Mouse (Mus musculus): ENCODE data around the gene Cd247. TPM values are rescaled to one million over a fixed set of nuclear protein-coding genes. Genes with fewer than 3 reads are reported as not detected.
A peak's percentile ranks its signal among the peaks of the same experiment; 100 is the strongest.

Cd247 gene
- polyA plus RNA-seq, 1 experiment: 663 TPM

GRCm38 (mm10) chr1:165828173-165828572, 39.7 kb downstream of the Cd247 start:
- peak; percentile 63 for DNase-seq
- 4% methylated on average over 5 of the region's 5 CpGs for WGBS
- H3K4me1 ChIP-seq (replicated peaks; ENCODE audit: control insufficient read depth, insufficient read depth, low read length): peaks cover 62% of the 10 kb centered on the region
- H3K4me3 ChIP-seq (ENCODE audit: control insufficient read depth, insufficient read depth, low read length): no peak overlapping the region
- H3K27ac ChIP-seq (ENCODE audit: control insufficient read depth, insufficient read depth, low read length): peak overlapping the region; percentile 82
- H3K36me3 ChIP-seq (ENCODE audit: control insufficient read depth, insufficient read depth, low read length): peaks cover 12% of the 10 kb centered on the region
- TF ChIP-seq CTCF (IDR thresholded peaks at IDR 0.05; ENCODE audit: borderline replicate concordance, control insufficient read depth, extremely low read depth, insufficient read depth, low read length, poor library complexity) (no peak), POLR2A (IDR thresholded peaks at IDR 0.05; ENCODE audit: control insufficient read depth, extremely low read depth, insufficient read depth, low read length, poor library complexity) (no peak)
- H3K27me3 ChIP-seq (ENCODE audit: control insufficient read depth, insufficient read depth, low read length): no peaks in the 10 kb centered on the region

- 28% methylated on average over 6 of the region's 6 CpGs for WGBS
- Histone ChIP-seq H3K27me3 (ENCODE audit: control insufficient read depth, insufficient read depth, low read length) (no peaks in the 10 kb centered on the region), H3K4me3 (ENCODE audit: control insufficient read depth, insufficient read depth, low read length) (no peak overlapping the region), H3K27ac (ENCODE audit: control insufficient read depth, insufficient read depth, low read length) (peak overlapping the region; percentile 82), H3K36me3 (ENCODE audit: control insufficient read depth, insufficient read depth, low read length) (peaks cover 12% of the 10 kb centered on the region), H3K4me1 (replicated peaks; ENCODE audit: control insufficient read depth, insufficient read depth, low read length) (peaks cover 59% of the 10 kb centered on the region)
- TF ChIP-seq CTCF (IDR thresholded peaks at IDR 0.05; ENCODE audit: borderline replicate concordance, control insufficient read depth, extremely low read depth, insufficient read depth, low read length, poor library complexity) (no peak), POLR2A (IDR thresholded peaks at IDR 0.05; ENCODE audit: control insufficient read depth, extremely low read depth, insufficient read depth, low read length, poor library complexity) (no peak)
- no peak for DNase-seq
Measured at GRCm38 (mm10) chr1:165828615-165829014, 40.1 kb downstream of the Cd247 start.

GRCm38 (mm10) chr1:165829890-165830289, 41.4 kb downstream of the Cd247 start:
- 86% methylated on average over 5 of the region's 5 CpGs for WGBS
- no peaks in the 10 kb centered on the region for H3K27me3 ChIP-seq (ENCODE audit: control insufficient read depth, insufficient read depth, low read length)
- H3K27ac ChIP-seq (ENCODE audit: control insufficient read depth, insufficient read depth, low read length): no peak overlapping the region
- TF ChIP-seq CTCF (IDR thresholded peaks at IDR 0.05; ENCODE audit: borderline replicate concordance, control insufficient read depth, extremely low read depth, insufficient read depth, low read length, poor library complexity) (no peak), POLR2A (IDR thresholded peaks at IDR 0.05; ENCODE audit: control insufficient read depth, extremely low read depth, insufficient read depth, low read length, poor library complexity) (no peak)
- peaks cover 17% of the 10 kb centered on the region for H3K36me3 ChIP-seq (ENCODE audit: control insufficient read depth, insufficient read depth, low read length)
- no peak overlapping the region for H3K4me3 ChIP-seq (ENCODE audit: control insufficient read depth, insufficient read depth, low read length)
- H3K4me1 ChIP-seq (replicated peaks; ENCODE audit: control insufficient read depth, insufficient read depth, low read length): peaks cover 54% of the 10 kb centered on the region
- DNase-seq: no peak

GRCm38 (mm10) chr1:165833244-165833643, 44.8 kb downstream of the Cd247 start:
- WGBS: 89% methylated on average over 4 of the region's 4 CpGs
- no peak for DNase-seq
- Histone ChIP-seq H3K27ac (ENCODE audit: control insufficient read depth, insufficient read depth, low read length) (no peak overlapping the region), H3K27me3 (ENCODE audit: control insufficient read depth, insufficient read depth, low read length) (no peaks in the 10 kb centered on the region), H3K36me3 (ENCODE audit: control insufficient read depth, insufficient read depth, low read length) (peaks cover 11% of the 10 kb centered on the region), H3K4me1 (replicated peaks; ENCODE audit: control insufficient read depth, insufficient read depth, low read length) (peaks cover 54% of the 10 kb centered on the region), H3K4me3 (ENCODE audit: control insufficient read depth, insufficient read depth, low read length) (no peak overlapping the region)
- TF ChIP-seq CTCF (IDR thresholded peaks at IDR 0.05; ENCODE audit: borderline replicate concordance, control insufficient read depth, extremely low read depth, insufficient read depth, low read length, poor library complexity) (no peak), POLR2A (IDR thresholded peaks at IDR 0.05; ENCODE audit: control insufficient read depth, extremely low read depth, insufficient read depth, low read length, poor library complexity) (no peak)

GRCm38 (mm10) chr1:165833910-165834632, 45.6 kb downstream of the Cd247 start:
- no peak overlapping the region for H3K27ac ChIP-seq (ENCODE audit: control insufficient read depth, insufficient read depth, low read length)
- H3K4me3 ChIP-seq (ENCODE audit: control insufficient read depth, insufficient read depth, low read length): no peak overlapping the region
- TF ChIP-seq POLR2A (IDR thresholded peaks at IDR 0.05; ENCODE audit: control insufficient read depth, extremely low read depth, insufficient read depth, low read length, poor library complexity) (no peak), CTCF (IDR thresholded peaks at IDR 0.05; ENCODE audit: borderline replicate concordance, control insufficient read depth, extremely low read depth, insufficient read depth, low read length, poor library complexity) (no peak)
- no peak for DNase-seq
- no peaks in the 10 kb centered on the region for H3K27me3 ChIP-seq (ENCODE audit: control insufficient read depth, insufficient read depth, low read length)
- 83% methylated on average over 17 of the region's 17 CpGs for WGBS
- peaks cover 51% of the 10 kb centered on the region for H3K4me1 ChIP-seq (replicated peaks; ENCODE audit: control insufficient read depth, insufficient read depth, low read length)
- peaks cover 11% of the 10 kb centered on the region for H3K36me3 ChIP-seq (ENCODE audit: control insufficient read depth, insufficient read depth, low read length)

- Histone ChIP-seq H3K27me3 (ENCODE audit: control insufficient read depth, insufficient read depth, low read length) (no peaks in the 10 kb centered on the region), H3K4me3 (ENCODE audit: control insufficient read depth, insufficient read depth, low read length) (no peak overlapping the region), H3K27ac (ENCODE audit: control insufficient read depth, insufficient read depth, low read length) (no peak overlapping the region), H3K4me1 (replicated peaks; ENCODE audit: control insufficient read depth, insufficient read depth, low read length) (peaks cover 51% of the 10 kb centered on the region), H3K36me3 (ENCODE audit: control insufficient read depth, insufficient read depth, low read length) (peaks cover 11% of the 10 kb centered on the region)
- no peak for DNase-seq
- WGBS: 96% methylated on average over 12 of the region's 12 CpGs
- TF ChIP-seq CTCF (IDR thresholded peaks at IDR 0.05; ENCODE audit: borderline replicate concordance, control insufficient read depth, extremely low read depth, insufficient read depth, low read length, poor library complexity): no peak
- TF ChIP-seq POLR2A (IDR thresholded peaks at IDR 0.05; ENCODE audit: control insufficient read depth, extremely low read depth, insufficient read depth, low read length, poor library complexity): no peak
Measured at GRCm38 (mm10) chr1:165834633-165834975, 46.1 kb downstream of the Cd247 start.

Measured in thymus, adult 2 months (tissue).